Mouse (Mus musculus) E14TG2a.4 (cell line): ENCODE measurements around the gene Rras2.

Experiments used
- H3K27me3 ChIP-seq: 2 replicates; pipeline ENCODE4 v1.6.1; 2014; ENCODE audit warnings: low read length, control low read depth; ENCODE audit not compliant: insufficient read depth
- H3K36me3 ChIP-seq: 2 replicates; pipeline ENCODE4 v1.6.1; 2014; ENCODE audit warnings: low read length, control low read depth; ENCODE audit not compliant: insufficient read depth
- H3K4me1 ChIP-seq: replicated peaks from 2 replicates; pipeline ENCODE4 v1.6.1; 2014; ENCODE audit warnings: low read depth, low read length, control low read depth
- H3K4me3 ChIP-seq: replicated peaks from 2 replicates; pipeline ENCODE4 v1.5.1; 2014; ENCODE audit warnings: mild to moderate bottlenecking, low read length
- H3K9me3 ChIP-seq: 2 replicates; pipeline ENCODE4 v1.6.1; 2014; ENCODE audit warnings: low read length, control low read depth
- CTCF ChIP-seq: conservative IDR thresholded peaks from 2 replicates; pipeline ENCODE4 v1.5.1; 2014; ENCODE audit warnings: low read length
- NANOG ChIP-seq: IDR thresholded peaks from 2 replicates; pipeline ENCODE4 v1.6.1; 2014; ENCODE audit warnings: borderline replicate concordance, low read length, mixed read lengths
- POU5F1 ChIP-seq: IDR thresholded peaks from 2 replicates; pipeline ENCODE4 v1.6.1; 2014; ENCODE audit warnings: low read length, borderline replicate concordance

Rras2 gene

GRCm38 (mm10) chr7:114102609-114103008 lies 15.0 kb downstream of the Rras2 start:
- Histone ChIP-seq H3K36me3 (no peaks in the 10 kb centered on the region), H3K4me1 (peaks cover 24% of the 10 kb centered on the region), H3K9me3 (no peaks in the 10 kb centered on the region), H3K27me3 (no peaks in the 10 kb centered on the region), H3K4me3 (no peak overlapping the region)
- no peak for TF ChIP-seq CTCF
- TF ChIP-seq NANOG = no peak
- no peak for TF ChIP-seq POU5F1

GRCm38 (mm10) chr7:114101412-114101811 lies 16.2 kb downstream of the Rras2 start:
- Histone ChIP-seq H3K4me3 (no peak overlapping the region), H3K4me1 (peaks cover 24% of the 10 kb centered on the region), H3K27me3 (no peaks in the 10 kb centered on the region), H3K36me3 (no peaks in the 10 kb centered on the region), H3K9me3 (no peaks in the 10 kb centered on the region)
- TF ChIP-seq POU5F1 (no peak), CTCF (no peak), NANOG (no peak)

- no peaks in the 10 kb centered on the region for H3K9me3 ChIP-seq
- TF ChIP-seq POU5F1 (no peak), NANOG (no peak), CTCF (no peak)
- H3K27me3 ChIP-seq = no peaks in the 10 kb centered on the region
- H3K4me3 ChIP-seq = no peak overlapping the region
- H3K36me3 ChIP-seq = no peaks in the 10 kb centered on the region
- peaks cover 54% of the 10 kb centered on the region for H3K4me1 ChIP-seq
Measured at GRCm38 (mm10) chr7:114093548-114094174, 23.9 kb downstream of the Rras2 start.

- Histone ChIP-seq H3K4me3 (no peak overlapping the region), H3K36me3 (no peaks in the 10 kb centered on the region), H3K4me1 (peaks cover 76% of the 10 kb centered on the region), H3K9me3 (no peaks in the 10 kb centered on the region), H3K27me3 (no peaks in the 10 kb centered on the region)
- TF ChIP-seq CTCF (no peak), POU5F1 (no peak), NANOG (no peak)
Measured at GRCm38 (mm10) chr7:114090892-114091545, 26.6 kb downstream of the Rras2 start.

- Histone ChIP-seq H3K36me3 (no peaks in the 10 kb centered on the region), H3K4me1 (peaks cover 83% of the 10 kb centered on the region), H3K9me3 (no peaks in the 10 kb centered on the region), H3K4me3 (no peak overlapping the region), H3K27me3 (no peaks in the 10 kb centered on the region)
- TF ChIP-seq NANOG (no peak), POU5F1 (no peak), CTCF (no peak)
Measured at GRCm38 (mm10) chr7:114090231-114090630, 27.4 kb downstream of the Rras2 start.

GRCm38 (mm10) chr7:114088918-114089317 lies 28.7 kb downstream of the Rras2 start:
- no peaks in the 10 kb centered on the region for H3K9me3 ChIP-seq
- no peaks in the 10 kb centered on the region for H3K36me3 ChIP-seq
- H3K4me3 ChIP-seq = no peak overlapping the region
- H3K27me3 ChIP-seq = no peaks in the 10 kb centered on the region
- H3K4me1 ChIP-seq = peaks cover 85% of the 10 kb centered on the region
- TF ChIP-seq CTCF = no peak
- no peak for TF ChIP-seq NANOG
- TF ChIP-seq POU5F1 = no peak

- H3K36me3 ChIP-seq = no peaks in the 10 kb centered on the region
- no peaks in the 10 kb centered on the region for H3K9me3 ChIP-seq
- H3K4me1 ChIP-seq = peaks cover 85% of the 10 kb centered on the region
- TF ChIP-seq POU5F1 (no peak), NANOG (no peak), CTCF (no peak)
- no peaks in the 10 kb centered on the region for H3K27me3 ChIP-seq
- H3K4me3 ChIP-seq = no peak overlapping the region
Measured at GRCm38 (mm10) chr7:114087986-114088385, 29.6 kb downstream of the Rras2 start.

GRCm38 (mm10) chr7:114087341-114087740 lies 30.2 kb downstream of the Rras2 start:
- TF ChIP-seq NANOG (no peak), POU5F1 (no peak), CTCF (no peak)
- H3K9me3 ChIP-seq = no peaks in the 10 kb centered on the region
- no peak overlapping the region for H3K4me3 ChIP-seq
- no peaks in the 10 kb centered on the region for H3K36me3 ChIP-seq
- no peaks in the 10 kb centered on the region for H3K27me3 ChIP-seq
- peaks cover 83% of the 10 kb centered on the region for H3K4me1 ChIP-seq
